Mouse (Mus musculus): ENCODE measurements around the gene Emid1. TPM values are rescaled to one million over a fixed set of nuclear protein-coding genes. Genes with fewer than 3 reads are reported as not detected.

Gene Emid1
- total RNA-seq, 2 experiments from 2014 or later = 2.1 to 3.8 TPM

GRCm38 (mm10) chr11:5068126-5068971 is 83.7 kb downstream of the Emid1 start:
- intact Hi-C loops (cut with DNase I) = no loop called here
- DNase-seq = no peak

- DNase-seq = no peak
- intact Hi-C loops (cut with DNase I) = no loop called here
These were observed 85.0 kb downstream of the Emid1 start for GRCm38 (mm10) chr11:5067063-5067462.

GRCm38 (mm10) chr11:5065056-5065821 is 86.8 kb downstream of the Emid1 start, which contains the start of gene Gas2l1:
Gas2l1 (minus strand) TSS chr11:5065327.
- peak; percentile 93 to 95 for DNase-seq
- intact Hi-C loops (cut with DNase I) = loop anchor here (2.0 kb wide), 1 partner anchor 34 kb away; the partner anchor contains the start of genes Ewsr1 and Rhbdd3

GRCm38 (mm10) chr11:5064282-5065055 is 87.6 kb downstream of the Emid1 start:
- intact Hi-C loops (cut with DNase I) = loop anchor here (2.0 kb wide), 1 partner anchor 34 kb away; the partner anchor contains the start of genes Ewsr1 and Rhbdd3

GRCm38 (mm10) chr11:5063561-5064281 is 88.3 kb downstream of the Emid1 start:
- intact Hi-C loops (cut with DNase I) = loop anchor here (2.0 kb wide), 1 partner anchor 35 kb away; the partner anchor contains the start of genes Ewsr1 and Rhbdd3

More at GRCm38 (mm10) chr11:5064282-5065055, 87.6 kb downstream of the Emid1 start:
- DNase-seq = peak; percentile 15 to 39

GRCm38 (mm10) chr11:5062860-5063505 is 89.1 kb downstream of the Emid1 start:
- intact Hi-C loops (cut with DNase I) = no loop called here
- DNase-seq = no peak

More at GRCm38 (mm10) chr11:5063561-5064281, 88.3 kb downstream of the Emid1 start:
- no peak for DNase-seq

- no peak for DNase-seq
- intact Hi-C loops (cut with DNase I) = no loop called here
These were observed 89.7 kb downstream of the Emid1 start for GRCm38 (mm10) chr11:5062326-5062725.

- DNase-seq = peak; percentile 97 to 98
These were observed 90.5 kb downstream of the Emid1 start for GRCm38 (mm10) chr11:5061413-5062139.

GRCm38 (mm10) chr11:5060756-5061412 is 91.2 kb downstream of the Emid1 start:
- intact Hi-C loops (cut with DNase I) = no loop called here
- DNase-seq = no peak

More at GRCm38 (mm10) chr11:5061413-5062139, 90.5 kb downstream of the Emid1 start:
- intact Hi-C loops (cut with DNase I) = no loop called here

GRCm38 (mm10) chr11:5059704-5060156 is 92.3 kb downstream of the Emid1 start:
- peak; percentile 38 to 40 for DNase-seq
- intact Hi-C loops (cut with DNase I) = no loop called here

- DNase-seq = no peak
- intact Hi-C loops (cut with DNase I) = no loop called here
These were observed 92.8 kb downstream of the Emid1 start for GRCm38 (mm10) chr11:5059230-5059629.

- intact Hi-C loops (cut with DNase I) = no loop called here
- no peak for DNase-seq
These were observed 93.3 kb downstream of the Emid1 start for GRCm38 (mm10) chr11:5058783-5059182.

GRCm38 (mm10) chr11:5057856-5058641 is 94.0 kb downstream of the Emid1 start, which contains the start of gene Rasl10a:
Rasl10a (plus strand) TSS chr11:5058128.
- peak; percentile 42 to 57 for DNase-seq
- intact Hi-C loops (cut with DNase I) = no loop called here

GRCm38 (mm10) chr11:5057541-5057855 is 94.6 kb downstream of the Emid1 start:
- intact Hi-C loops (cut with DNase I) = no loop called here
- DNase-seq = peak in 1 of 2 experiments; percentile 39

- intact Hi-C loops (cut with DNase I) = no loop called here
- DNase-seq = no peak
These were observed 95.0 kb downstream of the Emid1 start for GRCm38 (mm10) chr11:5057064-5057463.

Measured in heart, postnatal 36 days (tissue).